Mouse (Mus musculus) lung, postnatal 14 days (tissue): ENCODE data around the gene Gatc.
"Not testable (repeated sequence)": the region's sequence is repeated elsewhere in the genome, so short reads cannot be mapped to it uniquely, and the experiment has no call there.

Source experiments
- DNase-seq: peaks from one replicate; pipeline ENCODE4 v3.0.0; 2021

Gatc gene

DNA sequence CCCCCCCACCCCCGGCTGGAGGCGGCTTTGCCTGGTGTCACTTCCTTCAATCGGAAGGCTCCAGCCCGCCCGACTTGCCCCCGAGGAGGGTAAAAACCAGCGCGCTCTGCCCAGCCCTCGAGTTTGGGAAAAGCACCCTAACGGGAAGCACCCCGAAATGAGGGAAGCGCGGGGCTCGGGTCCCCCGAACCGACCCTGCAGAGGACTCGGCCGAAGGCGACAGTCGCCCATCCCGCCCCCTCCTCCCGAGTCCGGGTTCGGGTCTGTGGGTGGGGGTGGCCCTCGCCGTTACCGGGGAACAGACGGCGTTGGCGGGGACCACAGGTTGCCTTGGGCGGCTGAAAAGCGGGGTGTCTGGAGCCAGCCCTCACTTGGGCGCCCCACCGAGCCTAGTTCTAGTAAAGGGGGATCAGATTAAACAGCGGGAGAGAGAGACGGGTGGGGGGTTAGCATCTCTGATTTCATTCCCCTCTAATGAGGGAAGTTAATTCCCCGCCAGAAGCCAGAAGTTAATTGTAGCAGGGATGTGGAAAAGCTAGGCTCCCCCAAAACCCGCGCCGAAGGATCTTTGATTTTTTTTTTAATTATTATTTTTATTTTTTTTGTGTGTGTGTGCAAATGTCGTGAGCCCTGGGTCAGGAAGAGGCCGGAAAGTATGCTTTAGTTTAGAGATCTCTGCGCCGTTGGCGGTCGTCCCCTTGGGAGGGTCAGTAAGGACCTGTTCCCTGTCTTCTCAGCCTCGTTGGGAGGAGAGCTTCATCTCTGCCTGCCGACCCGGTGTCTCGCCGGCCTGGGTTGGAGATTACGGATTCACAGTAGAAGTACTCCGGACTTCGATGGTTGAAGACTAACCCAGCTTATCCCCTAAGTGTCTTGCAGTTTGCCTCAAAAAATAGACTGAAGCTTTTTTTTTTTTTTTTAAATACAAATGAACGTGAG is 13.1 kb downstream of the Gatc start:
- DNase-seq, result peak; percentile 25

DNA sequence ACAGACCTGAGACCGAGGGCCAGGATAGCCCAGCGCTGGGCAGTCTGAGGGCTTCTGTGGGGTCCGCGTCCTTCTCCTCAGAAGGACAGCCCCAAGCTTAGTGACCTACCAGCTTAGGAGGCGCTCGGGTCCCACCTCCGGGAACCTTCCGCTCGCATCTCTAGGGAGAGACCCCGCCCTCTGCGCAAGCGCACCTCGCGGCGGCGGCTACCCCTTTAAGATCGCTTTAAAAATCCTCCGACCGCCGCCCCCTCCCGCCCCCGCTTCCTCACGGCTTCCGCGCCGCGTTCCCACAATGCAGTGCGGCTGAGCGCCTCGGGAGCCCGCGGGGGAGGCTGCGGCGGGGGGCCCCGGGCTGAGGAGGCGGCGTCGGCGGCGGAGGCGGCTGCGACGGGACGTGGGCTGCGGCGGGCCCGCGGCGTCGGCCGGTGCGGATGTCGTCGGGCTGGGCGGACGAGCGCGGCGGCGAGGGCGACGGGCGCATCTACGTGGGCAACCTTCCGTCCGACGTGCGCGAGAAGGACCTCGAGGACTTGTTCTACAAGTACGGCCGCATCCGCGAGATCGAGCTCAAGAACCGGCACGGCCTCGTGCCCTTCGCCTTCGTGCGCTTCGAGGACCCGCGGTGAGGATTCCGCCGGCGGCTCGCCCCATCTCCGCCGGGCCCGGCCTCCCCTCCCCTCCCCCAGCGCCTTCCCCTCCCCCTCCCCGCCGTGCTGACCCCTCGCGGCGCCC is 13.9 kb downstream of the Gatc start, which contains the start of gene Srsf9:
Gene Srsf9, plus strand, starts transcription at position 303 of the 735 bp plus-strand sequence.
- DNase-seq, result peak; percentile 98

DNA sequence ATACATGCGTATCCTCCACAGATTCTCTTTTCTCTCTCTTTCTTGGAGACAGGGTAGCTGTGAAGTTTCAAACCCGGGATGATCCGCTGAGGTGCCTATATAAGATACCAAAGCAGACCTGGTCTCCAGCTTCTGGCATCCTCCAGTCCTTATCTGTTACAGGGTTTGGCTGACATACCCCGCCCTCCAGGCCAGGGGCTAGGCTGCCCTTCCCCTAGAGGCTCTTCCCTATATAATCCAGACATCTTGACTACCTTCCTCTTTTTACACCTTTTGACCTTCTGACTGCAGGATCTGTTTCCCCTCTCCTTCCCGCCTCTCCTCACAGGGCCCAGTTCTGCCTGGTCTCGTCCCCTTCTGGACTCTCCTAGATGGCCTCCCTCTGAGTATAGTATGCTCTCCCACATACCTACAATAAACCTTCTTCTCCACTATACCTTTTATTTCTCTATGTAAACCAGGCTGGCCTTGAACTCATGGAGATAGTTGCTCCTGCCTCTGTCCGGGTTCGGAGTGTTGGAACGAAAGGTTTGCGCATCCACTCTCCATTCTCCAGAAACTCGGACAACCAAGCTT is 14.6 kb downstream of the Gatc start:
- DNase-seq, result no peak

DNA sequence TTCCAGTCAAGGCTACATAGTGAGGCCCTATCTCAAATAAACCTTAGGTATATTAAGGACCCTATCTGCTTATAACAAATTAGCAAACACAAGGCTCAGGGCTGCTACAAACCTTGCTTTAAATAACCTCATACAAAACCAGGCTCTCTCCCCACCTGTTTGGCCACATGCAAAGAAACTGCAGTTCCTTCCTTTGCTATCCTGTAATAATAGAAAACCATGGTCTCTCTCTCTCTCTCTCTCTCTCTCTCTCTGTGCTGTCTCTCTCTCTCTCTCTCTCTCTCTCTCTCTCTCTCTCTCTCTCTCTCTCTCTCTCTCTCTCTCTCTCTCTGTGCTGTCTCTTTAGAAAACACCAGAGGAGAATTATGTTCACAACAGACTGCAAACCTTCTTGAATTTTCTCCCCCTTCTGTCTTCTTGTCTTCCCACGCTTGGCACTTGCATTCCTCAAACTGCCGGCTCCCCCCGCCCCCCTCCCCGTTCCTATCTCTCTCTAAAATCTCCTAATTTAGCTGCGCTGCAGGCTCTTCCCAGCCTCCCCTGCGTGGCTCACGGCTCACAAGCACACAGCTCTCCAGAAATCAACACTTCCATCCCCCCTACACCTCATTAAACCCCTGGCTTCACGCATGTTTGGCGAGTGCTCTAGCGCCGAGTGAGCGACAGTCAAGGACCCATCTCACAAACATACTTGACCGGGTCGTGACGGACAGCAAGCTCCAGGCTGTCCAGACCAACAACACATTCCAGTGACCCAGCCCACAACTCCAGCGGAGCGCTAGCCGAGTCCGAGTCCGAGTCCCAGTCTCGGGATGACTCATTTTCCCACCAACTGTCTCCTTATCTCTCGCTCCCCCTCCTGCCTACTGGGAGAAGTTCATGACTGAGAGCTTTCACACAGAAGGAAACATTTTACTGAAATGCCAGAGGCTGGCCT is 21.7 kb downstream of the Gatc start:
- peak; percentile 78 for DNase-seq

DNA sequence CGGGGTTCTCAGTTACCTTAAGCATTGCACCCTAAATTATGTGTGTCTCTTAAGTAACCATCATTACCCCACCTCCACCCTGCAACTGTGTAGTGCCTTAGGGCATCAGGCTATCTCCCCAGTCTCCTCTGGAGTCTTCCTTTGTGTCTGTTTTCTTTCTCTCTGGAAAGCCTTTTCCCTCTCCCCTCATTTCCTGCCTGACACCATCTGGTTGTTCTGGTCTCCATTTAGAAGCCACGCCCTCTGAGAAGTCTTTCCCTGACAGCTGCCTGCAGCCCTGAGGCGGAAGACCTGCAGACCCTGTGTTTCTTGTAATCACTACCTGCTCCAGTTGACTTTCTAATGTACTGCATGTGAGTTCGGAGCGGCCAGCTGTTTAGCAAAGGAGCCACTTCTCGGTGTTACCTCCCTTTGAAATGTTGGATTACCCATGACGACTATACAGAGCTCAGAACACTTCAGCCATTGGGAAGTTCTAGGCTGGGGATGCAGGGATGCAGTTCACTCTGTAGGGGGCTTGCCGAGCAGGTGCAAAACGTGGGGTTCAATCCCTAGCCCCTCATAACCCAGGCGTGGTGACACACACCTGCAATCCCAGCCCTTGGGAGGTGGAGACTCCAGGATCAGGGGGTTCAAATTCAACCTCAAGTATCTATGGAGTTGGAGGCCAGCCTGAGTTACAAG is 23.2 kb downstream of the Gatc start:
- no peak for DNase-seq

DNA sequence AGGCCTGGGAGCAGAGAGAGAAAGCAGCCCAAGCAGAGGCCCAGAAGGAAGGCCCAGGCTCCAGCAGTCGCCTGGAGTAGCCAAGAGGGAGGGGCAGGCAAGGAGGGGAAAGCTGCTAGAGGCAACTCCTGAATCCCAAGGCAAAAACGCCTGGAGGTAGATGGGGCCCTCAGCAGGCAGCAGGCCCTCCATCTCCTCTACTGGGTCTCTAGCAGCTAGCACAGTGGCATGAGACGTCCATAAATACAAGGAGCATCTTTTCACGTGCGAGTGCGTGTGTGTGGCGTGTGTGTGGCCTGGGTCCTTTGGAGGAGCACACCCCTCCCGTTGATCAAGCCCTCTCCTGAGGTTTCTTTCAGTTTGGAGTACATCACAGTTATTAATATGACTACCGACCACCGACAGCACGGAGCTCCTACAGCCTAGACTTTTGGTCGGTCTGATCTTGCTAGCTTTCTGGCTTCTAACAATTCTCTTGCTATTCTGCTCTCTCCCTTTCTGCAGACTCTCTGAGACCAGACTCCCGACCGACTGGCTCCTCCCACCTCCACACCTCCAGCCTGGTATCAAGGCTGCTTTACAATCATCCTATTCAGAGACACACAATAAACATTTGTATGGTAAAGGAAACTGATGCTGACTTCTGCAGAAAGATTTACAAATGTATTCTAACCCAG is 23.9 kb downstream of the Gatc start:
- no peak for DNase-seq

DNA sequence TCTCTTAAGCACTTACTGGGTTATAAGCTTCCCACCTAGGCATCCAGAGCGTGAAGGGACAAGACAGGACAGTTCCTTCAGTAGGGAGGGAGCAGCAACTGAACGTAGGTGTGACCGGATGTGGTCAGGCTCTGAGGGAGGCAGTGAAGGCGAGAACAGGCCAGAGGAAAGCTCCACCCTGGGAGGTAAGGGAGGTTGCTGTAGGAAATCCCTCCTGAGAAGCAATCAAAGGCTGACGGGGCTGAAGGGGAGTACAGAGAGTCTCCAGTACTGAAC is 27.4 kb downstream of the Gatc start:
- no peak for DNase-seq

DNA sequence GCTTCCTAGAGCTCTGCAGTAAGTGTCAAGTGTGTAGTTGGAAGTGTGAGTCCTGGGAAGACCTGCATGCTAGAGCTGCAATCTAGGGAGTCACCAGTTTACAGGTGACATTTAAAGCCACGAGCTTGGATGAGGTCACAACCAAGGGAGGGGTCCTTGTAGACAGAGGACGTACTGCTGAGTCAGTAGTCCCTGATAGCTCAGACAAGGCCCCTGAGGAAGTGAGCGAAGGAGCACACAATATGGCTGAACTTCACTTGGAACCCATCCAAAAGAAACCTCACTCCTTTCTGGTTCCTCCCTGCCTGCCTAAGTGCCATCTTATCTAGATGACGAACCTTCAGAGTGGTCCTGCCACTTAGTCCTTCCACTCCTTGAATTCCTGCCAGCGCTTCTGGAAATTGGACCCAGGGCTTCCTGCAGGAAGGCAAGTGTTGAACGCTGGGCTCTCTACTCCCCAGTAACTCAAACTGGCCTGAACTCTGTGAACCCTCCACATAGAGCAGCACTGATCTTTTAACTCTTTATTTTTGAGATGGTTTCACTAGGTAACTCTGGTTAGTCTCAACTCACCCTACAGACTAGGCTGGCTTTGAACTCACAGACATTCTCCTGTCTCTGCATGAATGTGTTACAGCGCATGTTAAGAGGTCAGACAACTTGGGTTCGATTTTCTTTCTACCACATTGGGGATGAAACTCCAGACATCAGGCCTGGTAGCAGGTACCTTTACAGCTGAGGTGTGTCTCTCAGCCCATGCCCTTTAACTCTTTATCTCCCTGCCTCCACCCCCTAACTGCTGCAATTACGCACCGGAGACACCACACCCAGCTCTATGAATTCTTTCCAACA is 27.9 kb downstream of the Gatc start:
- DNase-seq, result no peak

DNA sequence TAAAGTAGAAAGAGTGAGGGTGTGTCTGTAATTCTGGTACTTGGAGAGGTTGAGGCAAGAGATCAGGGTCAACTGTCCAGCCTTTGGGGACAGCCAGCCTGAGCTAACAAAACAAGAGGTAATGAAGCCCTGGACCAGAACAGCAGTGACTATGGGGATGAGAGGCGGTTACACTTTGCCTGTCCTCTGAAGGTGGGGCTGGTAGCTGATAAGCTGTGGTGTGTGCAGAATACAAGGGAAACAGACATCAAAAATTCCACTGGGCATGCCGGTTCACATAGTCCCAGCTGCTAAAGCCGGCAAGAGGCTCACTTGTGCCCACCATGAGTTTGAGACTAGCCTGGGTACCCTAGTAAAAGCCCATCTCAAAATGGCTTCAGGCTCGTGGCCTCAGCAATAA is 28.6 kb downstream of the Gatc start:
- no peak for DNase-seq

DNA sequence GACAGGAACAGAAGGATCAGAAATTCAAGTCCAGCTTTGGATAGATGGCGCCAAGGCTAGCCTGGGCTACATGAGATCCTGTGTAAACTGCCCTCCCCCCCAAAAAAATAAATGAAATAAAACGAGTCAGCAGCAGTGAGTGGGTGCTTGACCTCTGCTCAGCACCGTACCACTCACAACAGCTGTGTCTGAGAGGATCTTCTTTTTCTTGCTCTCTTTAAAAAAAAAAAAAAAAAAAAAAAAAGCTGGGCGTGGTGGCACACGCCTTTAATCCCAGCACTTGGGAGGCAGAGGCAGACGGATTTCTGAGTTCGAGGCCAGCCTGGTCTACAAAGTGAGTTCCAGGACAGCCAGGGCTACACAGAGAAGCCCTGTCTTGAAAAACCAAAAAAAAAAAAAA is 38.8 kb downstream of the Gatc start:
- not testable (repeated sequence) for DNase-seq

DNA sequence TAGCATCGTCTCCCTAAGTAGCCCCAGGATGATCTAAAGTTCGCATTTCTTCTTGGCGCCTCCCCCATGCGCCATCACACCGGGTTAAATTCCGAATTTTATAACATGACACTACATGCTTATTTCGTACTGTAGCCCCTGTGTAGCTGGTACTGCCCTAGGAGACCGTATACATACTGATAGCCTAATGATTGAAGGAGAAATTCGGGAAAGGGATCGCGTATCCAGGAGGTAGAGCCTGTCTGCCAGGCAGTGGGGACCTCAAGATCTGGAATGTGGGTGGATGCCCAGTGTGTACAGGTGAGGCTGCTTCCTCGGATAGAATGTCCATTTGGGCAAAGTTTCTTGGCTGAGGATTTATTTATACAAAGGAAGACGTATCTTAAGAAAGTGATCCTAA is 39.4 kb downstream of the Gatc start:
- DNase-seq, result no peak

DNA sequence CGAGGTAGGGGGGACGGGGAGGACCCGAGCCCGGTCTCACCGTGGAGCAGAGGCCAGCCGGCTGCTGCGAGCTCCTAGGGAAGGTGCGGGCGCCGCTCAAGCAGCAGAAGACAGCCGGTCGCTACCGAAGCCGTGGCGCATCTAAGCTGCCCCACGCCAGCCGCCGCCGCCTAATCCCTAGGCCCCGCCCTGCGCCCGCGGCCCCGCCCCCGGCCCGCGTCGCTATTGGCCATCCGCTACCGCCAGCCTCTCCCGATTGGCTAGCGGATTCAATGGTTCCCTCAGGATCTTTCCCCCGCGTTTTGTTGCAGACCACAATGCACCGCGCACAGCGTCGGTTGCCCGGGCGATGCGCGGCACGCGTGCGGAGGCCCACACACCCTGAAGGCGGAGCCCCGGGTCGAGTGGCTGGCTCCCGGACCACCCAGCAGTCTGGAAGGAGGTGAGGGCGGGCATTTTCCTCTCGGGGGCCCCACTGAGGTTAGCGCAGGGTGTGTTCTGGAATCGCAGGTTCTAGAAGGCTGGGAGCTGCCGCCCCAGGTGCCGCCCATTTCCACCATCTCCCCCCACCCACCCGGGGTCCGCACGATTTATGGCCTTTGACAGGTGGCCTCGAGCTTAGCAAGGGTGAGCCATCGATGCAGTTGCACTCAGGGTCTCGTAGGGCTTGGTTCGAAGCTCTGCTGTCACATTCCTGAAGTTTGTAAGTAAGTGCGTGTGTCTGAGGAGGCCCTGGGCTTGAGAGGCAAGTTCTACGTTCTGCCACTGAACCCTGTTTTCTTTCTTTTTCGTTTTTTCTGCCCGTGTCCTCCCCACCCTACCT is 40.0 kb downstream of the Gatc start, which contains the start of gene Dynll1:
Gene Dynll1, minus strand, starts transcription at position 208 of the 823 bp plus-strand sequence.
- DNase-seq, result peak; percentile 100

DNA sequence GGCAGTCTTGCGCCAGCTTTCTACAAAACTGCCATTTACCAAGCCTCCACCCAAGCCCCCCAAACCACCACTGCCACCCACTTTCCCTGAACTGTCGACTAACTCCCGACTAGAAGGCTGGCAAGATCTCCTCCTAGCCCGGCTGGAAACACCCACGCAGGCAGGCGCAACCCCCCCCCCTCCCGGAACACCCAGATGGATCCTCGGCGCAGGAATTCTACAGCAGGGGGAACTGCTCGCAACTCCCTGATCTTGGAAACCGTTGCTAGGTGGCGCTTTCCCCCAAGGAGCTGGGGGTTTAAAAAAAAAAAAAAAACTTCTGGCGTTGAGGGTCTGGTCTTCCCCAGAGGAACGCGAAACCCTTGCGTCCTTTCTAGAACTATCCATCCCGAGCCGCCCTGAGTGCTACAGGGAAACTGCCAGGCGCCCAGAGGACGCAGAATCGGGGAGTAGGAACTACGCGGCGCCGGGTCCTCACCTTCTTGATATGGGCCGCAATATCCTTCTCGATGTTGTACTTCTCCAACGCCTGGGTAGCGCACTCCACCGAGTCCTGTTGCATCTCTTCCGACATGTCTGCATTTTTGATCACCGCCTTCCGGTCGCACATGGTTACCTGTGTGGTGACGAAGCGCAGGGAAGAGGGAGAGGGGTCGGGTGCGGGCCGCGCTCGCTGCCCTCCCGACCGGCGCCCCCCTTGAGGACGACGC is 40.8 kb downstream of the Gatc start:
- peak; percentile 67 for DNase-seq

DNA sequence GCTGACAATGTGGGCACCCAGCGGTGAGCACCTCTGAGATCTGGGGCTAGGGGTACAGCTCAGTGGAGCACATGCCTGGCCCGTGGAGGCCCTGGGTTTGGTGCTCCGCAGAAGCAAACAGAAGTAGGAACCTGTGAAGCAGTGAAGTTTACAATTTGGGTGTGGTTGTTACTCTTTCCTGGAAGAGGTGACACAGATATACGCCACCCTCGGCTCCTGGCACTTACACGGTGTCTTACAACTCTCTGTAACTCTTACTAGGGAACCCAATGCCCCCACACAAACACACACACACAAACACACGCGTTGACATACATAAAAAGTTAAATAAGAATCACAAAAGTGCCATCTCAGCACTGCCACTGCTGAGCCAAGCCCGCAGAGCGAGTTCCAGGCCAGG is 44.6 kb downstream of the Gatc start:
- DNase-seq, result no peak

DNA sequence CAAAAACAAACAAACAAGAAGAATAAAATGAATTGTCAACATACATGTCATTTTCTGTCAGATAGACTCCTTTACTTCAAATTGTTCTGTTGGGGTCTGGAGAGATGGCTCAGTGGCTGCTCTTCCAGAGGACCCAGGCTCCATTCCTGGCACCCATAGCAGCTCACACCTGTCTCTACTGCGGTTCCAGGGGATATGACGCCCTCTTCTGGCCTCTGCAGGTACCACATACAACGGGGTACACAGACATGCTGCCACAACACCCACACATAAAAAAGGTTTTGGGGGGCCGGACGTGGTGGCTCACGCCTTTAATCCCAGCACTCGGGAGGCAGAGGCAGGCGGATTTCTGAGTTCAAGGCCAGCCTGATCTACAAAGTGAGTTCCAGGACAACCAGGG is 46.8 kb downstream of the Gatc start:
- DNase-seq, result no peak

DNA sequence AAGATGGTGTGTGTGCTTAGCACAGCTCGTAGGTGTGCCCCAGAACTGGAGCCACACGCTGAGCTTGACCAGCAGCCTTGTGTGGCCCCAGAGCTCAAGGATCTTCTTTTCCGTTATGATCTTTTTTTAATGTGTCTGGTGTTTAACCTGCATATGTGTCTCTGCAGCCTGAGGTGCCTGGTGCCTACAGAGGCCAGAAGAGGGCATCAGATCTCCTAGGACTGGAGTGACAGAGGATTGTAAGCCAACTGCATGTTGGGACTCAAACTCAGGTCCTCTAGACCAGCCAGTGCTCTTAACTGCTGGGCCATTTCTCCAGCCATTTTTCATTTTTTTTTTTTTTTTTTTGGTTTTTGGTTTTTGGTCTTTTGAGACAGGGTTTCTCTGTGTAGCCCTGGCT is 56.2 kb downstream of the Gatc start:
- DNase-seq, result peak; percentile 20
